Mouse (Mus musculus): Measurements from ENCODE around the gene Cab39.

Cab39 gene

DNA sequence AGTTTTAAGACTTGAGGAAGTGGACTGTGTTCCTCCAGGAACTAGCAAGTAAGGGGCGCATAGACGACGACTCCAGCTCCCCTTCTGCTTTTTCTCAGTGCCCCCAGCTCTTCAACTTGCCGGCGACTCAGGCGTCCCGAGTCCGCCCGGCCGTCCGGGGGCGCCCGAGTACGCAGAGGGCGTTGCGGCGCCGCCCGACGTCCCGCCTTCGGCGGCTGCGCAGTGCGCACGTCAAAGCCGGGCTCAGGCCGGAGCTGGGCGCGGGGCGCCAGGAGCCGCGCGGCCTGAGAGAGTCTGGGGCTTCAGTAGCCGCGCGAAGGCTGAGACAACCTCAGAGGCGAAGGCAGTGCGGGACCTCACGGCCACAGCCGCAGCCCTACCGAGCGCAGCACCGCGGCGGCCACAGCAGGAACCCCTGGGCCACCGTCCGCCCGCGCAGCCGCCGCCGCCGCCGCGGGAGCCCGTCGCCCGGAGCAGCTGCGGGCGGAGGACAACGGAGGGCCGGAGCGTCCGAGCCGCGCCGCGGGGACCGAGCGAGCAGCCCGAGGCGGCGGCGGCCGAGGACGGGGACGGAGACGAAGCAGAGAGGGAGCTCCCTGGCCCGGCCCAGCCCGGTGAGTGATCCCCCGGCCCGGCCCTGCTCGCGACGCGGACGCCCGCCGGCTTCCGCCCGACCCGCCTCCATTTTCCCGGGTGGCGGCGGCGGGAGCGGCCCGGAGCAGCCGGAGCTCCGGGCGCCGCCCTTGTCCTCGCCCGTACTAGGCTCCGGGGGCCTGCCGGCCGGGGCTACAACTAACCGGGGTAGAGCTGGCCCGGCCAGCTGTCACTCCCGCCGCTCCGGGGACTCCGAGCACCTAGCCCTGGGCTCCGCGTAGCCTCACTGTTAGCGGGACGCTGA, at the start of gene Cab39:
Cab39 (plus strand) TSS at position 234 of the 898 bp plus-strand sequence.
- DNase-seq (ENCODE audit: low spot score in 2 of 2) = peak; percentile 78 to 79

DNA sequence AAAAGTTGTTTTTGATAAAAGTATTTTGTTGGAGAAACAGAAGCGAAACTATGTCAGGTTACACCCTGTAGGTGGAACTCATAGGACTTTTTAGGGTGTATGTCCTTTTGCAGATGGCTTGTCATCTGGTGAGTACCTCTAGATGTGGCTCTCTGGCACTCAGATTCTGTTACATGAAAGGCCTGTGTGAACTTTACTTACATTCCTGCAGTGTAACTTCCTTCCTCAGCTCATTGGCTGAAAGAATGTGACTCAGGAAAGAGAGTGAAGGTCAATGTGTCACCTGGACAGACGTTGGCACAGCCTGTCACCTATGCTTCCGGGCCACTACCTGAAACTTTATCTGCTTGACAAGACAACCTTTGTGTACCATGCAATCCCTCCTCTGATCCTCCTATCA, 48.7 kb upstream of the Cab39 start:
- DNase-seq (ENCODE audit: low spot score in 2 of 2) = no peak

DNA sequence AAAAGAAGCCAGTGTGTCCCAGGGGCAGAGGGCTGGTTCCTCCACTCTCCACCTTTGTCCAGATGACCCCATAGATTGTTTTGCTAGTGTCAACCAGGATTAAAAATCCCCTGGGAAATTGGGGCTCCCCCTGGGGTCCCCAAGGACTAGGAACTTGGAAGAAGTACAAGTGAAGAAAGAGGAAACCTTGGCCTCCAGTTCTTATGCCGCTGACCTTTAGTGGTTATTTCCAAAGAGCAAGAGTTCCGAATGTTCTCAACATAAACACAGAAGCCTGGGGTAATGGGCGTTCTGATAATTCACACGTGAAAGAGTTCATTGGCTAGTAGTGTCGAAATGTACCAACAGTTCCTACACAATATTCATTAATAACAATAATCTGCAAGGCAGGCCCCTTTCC, 46.7 kb upstream of the Cab39 start:
- no peak for DNase-seq (ENCODE audit: low spot score in 2 of 2)

DNA sequence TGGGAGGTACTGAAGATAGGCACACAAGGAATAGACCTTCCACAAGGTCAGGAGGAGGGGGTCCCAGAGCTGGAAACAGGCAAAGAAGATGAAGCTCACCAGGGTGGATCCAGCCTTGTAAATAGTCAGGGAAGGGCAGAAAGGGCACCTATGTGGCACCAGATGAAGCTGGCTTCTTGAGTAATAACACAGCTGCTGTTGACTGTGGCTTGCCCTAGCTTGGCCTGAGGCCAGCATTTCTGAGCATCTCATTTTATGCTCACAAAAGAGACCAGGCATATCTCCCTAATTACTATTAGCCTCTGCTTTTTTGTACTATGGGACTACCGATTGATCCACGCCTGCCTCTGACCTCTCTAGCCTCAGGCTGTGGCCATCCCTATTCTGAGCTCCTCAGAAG, 43.4 kb upstream of the Cab39 start:
- DNase-seq (ENCODE audit: low spot score in 2 of 2) = no peak

DNA sequence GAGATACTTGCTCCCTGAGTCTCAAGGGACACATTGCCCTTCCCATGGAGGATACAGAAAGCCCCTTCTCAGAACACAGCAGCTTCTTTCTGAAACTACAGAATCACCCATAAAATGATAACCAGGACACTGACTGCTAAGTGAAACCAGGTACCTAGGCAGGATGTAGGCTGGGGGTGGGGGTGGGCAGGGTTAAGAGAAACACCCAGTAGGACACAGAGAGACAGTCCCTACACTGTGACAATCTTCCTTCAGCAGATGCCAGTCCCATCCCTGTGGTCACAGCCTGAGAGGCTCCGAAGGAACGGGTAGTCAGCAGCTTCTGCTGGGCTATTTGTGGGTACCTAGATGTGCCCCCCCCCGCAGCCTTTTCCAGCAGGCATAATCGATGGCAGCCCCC, 42.6 kb upstream of the Cab39 start:
- no peak for DNase-seq (ENCODE audit: low spot score in 2 of 2)

DNA sequence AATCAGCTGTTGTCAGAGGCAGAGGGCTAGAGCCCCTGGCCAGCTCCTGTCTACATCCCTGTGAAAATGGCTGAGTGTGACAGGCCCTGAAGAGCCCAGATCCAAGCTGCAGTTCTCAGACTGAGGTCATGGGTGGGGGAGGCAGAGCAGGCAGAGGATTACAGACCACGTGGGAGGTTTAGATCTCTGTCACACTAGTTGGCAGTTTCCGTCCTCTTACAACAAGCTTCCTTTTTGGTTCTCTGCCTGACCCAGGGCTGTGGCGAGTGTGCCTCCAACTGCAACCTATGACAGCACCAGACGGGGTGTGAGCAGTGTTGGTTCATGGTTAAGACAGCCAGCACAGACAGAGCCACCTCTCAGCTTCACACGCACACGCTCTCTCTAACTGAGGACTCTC, 41.7 kb upstream of the Cab39 start:
- DNase-seq (ENCODE audit: low spot score in 2 of 2) = peak in 1 of 2 experiments; percentile 10

DNA sequence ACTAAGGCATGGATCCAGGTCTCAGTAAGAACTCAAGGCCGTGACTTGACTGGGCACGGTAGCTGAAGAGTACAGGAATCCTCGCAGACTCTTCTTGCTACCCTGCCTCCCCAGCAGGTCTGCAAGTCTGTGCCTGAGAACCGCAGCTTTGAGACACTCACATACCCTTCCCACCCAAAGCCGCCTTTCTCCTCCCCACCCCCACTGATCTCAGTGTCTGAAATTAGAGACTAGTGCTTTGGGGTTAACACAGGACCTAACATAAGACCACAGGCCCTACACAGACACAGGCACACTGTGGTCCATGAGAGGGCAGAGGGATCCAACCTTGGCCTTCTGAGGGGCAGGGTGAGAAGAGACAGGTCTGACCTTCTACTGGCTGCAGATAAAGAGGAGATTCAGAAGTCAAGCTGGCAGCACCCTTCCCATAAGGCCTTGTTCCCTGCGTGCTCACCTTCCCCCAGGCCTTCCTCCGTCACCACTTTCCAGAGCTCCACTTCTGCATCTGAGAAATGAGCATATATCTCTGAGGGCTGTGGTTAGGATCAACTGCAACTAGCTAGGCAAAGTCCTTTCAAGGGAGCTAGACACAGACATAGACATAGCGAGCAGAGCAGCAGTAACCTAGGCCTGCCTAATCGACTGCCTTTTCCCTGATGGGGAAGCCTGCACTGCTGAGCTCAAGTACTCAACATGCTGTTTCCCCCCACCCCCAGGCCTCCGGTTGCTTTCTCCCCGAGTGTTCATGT, 41.1 kb upstream of the Cab39 start:
- DNase-seq (ENCODE audit: low spot score in 2 of 2) = no peak

DNA sequence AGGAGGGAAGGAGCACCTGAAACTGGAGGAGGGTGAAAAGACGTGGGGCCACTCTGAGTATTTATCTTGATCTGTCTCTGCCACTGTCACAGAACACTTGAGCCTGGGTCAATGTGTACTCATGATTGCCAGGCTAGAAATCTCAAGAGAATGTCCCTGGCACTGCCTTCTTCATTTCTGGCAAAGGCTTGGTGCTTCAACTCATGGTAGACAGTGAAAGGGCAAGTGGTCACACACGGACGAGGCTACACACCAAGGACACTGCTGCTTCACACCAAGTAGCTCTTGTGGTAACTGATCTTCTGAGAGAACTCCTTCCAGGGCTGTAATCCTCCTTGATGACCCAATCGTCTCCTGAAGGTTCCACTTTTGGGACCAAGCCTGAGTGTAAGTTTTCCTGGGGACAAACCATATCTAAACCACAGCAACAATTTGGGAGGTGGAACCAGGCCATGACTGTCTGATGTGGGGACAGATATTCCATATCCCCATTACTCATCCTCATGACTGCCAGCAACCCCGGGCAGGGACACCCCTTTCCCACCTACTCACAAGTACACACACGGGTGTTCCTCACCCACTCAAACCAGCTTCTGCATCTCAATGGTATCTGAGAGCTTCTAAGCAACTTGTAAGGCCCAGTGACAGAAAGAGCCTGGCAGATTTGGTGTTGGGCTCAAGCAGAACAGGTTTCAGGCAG, 35.6 kb upstream of the Cab39 start:
- peak in 1 of 2 experiments; percentile 8 for DNase-seq (ENCODE audit: low spot score in 2 of 2)

DNA sequence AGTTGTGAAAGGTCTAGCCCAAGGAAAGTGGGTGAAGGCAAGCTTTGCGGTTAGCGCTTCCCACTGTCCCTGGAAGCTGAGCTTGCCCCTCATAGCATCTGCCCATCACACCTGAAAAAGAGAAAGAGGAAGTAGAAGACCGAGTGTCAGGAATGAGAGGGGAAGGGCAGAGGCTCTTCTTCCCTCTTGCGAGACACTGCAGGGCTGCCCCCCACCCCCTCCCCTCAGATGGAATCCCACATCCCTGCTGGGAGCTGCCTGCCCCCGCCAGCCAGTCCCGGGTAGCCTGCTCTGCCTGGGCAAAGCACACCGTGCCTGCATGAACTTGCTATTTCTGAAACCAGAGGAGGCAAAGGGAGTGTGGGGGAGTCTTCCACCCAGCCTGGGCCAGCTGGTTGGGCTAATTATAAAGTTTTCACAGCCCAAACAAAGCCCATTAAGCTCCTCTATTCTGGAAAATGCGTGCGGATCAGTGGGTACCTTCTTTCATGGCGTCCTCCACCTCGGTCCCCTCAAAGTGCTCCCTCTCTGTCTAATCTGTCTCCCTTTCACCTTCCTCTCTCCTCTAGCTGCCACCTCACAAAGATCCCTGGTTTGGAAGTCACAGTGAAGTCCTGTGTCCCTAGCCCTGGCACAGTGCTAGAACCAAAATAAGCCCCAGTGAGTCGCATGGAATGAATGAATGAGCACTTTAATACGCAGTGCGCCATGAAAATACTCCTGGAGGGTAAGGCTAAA, 34.8 kb upstream of the Cab39 start:
- peak in 1 of 2 experiments; percentile 20 for DNase-seq (ENCODE audit: low spot score in 2 of 2)

DNA sequence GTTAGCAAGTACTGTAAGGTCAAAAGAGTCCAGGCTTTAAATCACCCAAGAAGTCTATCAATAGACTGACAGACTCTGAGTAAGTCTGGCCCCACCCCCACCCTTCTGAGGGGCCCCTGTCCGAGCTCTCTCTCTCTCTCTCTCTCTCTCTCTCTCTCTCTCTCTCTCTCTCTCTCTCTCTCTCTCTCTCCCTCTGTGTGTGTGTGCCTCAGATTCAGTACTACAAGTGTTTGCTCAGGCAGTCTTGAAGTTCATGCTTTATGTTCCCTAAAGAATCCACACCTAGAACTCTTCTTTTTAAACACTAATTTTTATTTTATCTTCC, 34.3 kb upstream of the Cab39 start:
- DNase-seq (ENCODE audit: low spot score in 2 of 2) = no peak

DNA sequence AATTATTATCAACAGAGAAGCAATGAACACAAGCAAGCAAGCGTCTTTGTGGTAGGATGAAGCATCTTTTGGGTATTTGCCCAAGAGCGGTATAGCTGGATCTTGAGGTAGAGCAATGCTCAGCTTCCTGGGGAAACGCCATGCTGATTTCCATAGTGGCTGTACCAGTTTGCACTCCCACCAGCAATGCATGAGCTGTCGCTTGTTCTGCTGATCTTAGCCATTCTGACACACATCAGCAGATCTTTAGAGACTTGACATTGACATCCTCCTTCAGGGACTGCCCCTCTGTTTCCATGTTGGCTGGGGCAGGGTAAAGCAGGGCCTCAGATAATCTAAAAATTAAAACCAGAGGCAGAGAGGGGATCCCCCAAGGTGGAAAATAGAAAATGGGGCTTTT, 31.6 kb upstream of the Cab39 start:
- no peak for DNase-seq (ENCODE audit: low spot score in 2 of 2)

DNA sequence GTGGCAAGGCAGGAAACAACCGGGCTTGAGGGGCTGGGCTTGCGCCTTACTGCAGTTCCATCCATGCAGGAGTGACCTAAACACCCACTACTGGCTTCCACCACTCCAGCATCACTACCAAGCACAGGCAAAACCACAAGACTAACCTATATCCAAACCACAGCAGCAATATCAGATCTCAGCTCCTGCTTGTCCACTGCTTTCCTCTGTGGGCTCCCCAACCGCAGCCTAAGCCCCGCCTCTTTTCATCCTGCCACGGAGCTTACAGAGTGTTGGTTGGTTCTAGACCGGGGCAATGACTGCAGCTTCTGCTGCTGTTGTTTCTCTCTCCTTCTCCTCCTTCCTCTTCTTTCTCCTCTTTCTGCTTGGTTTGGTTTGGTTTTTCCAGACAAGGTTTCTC, 29.9 kb upstream of the Cab39 start:
- DNase-seq (ENCODE audit: low spot score in 2 of 2) = no peak

DNA sequence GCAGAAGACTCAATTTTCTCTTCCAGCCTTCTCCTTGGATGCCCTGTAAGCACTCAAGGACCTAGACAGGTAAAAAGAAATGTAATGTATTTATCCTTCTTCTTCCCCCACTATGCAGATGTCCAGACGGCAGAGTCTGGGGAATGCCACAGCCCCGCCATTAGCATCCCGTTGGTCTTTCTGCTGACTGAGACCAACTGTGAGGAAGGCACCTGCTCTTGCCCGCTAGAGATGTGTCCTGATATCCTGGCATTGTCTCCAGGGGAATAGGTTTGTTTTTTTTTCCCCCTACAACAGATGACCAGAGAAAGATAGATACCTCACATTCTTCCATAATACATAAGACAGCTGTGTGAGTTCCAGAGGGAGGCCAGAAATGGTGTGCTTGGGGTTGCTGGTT, 28.9 kb upstream of the Cab39 start:
- no peak for DNase-seq (ENCODE audit: low spot score in 2 of 2)

DNA sequence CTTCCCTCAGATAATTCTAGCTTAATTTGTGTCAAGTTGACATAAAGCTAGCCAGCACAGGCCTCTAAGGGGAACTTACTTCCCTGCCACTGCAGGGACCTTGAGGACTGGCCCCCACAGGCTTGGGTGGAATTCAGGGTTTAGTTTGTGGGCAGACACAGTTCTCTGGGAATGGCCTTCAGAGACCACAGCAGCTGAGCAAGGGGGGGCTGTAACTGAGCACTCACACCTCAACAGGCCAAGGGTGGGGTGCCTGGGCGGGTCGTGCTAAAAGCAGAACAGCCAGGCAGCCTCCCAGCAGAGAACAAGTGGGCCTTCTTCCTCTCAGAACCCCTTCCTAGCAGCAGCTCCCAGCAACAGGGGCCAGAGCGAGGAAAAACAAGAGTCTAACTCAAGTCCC, 27.1 kb upstream of the Cab39 start:
- no peak for DNase-seq (ENCODE audit: low spot score in 2 of 2)

DNA sequence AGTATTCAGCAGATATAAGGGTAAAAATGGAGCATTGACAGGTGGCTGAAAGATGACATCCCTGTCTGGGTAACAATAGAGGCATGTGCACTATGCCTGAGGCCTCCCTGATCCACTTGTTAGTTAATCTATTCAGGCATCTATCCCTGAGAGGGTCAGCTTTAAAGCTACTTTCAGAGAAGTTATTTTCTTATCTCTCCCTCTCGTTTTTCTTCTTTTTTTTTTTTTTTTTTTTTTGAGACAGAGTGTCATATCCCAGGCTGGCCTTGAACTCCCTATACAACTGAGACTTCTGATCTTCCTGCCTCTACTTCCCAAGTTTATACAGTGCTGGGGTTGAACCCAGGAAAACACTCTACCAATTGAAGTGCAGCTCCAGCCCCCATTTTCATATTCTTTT, 25.5 kb upstream of the Cab39 start:
- no peak for DNase-seq (ENCODE audit: low spot score in 2 of 2)

DNA sequence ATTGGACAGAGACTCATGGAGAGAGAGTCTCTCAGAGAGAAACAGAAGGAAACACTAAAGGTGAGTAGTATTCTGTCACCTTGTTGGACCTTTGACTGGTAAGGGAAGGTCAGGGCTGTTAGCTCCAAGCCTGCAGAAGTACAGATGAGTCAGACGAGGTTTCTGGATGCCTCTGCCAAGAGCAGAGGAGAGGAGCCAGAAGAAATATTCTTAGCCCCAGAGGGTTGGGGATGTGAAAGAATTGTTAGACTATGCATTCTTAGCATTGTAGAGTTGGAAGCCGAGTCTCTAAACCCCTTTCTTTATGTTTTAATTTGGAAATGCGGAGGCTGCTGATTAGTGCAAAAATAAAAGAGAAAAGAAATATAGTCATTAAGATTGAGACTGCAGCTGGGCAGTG, 21.3 kb upstream of the Cab39 start:
- DNase-seq (ENCODE audit: low spot score in 2 of 2) = no peak

DNA sequence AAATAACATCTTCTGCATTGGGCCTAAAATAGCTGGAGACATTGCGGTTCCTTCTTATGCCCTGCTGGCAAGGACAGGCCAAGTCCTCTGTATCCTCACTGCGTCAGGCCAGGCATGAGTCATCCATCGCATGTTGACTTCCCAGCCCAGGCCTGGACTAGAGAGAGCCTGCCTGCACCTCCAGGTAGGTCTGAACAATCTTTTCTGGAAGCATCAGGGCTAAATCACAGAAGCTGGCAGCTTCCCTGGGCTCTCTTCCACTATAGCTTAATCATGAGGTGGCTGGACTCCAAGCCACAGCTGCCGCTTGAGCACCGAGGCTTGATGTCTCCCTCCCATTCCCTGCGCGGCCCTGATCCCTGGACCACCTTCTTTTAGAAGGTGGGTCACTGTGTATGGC, 18.1 kb upstream of the Cab39 start:
- DNase-seq (ENCODE audit: low spot score in 2 of 2) = no peak

DNA sequence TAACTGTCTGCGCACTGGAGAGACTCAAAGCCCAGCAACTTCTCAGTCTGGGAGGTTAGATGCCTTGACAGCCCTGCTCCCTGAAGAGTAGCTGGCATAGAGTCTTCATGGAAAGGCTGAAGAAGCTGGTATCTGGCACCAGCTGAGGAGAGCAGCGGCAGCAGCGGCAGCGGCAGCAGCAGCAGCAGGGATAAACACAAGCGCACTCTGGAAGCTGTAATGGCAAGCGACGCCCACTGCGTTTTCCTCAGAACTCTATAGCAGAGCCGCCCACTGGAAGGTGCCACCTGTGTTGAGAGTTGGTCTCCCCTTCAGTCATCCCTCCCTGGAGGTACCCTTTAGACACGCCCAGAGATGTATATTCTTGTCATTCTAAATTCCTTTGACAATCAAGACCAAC, 17.1 kb upstream of the Cab39 start:
- no peak for DNase-seq (ENCODE audit: low spot score in 2 of 2)

DNA sequence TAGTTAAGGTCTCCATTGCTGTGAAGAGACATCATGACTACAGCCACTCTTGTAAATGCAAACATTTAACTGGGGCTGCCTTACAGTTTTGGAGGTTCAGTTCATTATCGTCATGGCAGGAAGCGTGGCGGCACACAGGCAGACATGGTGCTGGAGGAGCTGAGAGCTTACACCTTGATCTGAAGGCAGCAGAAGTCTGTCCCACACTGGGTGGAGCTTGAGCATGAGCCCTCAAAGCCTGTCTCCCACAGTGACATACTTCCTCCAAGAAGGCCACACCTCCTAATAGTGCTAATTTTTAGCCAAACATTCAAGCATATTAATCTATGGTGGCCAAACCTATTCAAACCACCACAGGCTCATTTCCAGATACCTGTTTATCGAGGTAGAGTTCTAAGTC, 14.8 kb upstream of the Cab39 start, which contains the start of gene A630001G21Rik:
A630001G21Rik (minus strand) TSS at position 208 of the 400 bp plus-strand sequence.
- DNase-seq (ENCODE audit: low spot score in 2 of 2) = no peak

DNA sequence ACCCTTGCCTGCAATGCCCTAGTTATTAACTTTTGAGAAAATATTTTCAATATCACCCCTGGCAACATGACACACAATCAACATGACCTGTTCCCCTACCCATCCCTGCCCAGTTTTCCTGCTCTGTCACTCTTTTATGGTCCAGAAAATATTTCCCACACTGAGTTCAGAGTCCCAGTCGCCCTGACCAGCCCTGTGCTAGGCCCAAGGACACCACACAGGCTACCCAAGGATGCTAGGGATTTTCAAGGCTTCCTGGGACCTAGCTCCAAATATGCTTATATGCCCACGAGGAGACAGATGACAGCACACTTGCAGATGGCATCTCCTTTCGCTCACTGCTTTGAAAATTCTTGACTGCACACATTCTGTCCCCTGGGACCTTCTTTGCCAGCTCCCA, 14.2 kb upstream of the Cab39 start:
- no peak for DNase-seq (ENCODE audit: low spot score in 2 of 2)

DNA sequence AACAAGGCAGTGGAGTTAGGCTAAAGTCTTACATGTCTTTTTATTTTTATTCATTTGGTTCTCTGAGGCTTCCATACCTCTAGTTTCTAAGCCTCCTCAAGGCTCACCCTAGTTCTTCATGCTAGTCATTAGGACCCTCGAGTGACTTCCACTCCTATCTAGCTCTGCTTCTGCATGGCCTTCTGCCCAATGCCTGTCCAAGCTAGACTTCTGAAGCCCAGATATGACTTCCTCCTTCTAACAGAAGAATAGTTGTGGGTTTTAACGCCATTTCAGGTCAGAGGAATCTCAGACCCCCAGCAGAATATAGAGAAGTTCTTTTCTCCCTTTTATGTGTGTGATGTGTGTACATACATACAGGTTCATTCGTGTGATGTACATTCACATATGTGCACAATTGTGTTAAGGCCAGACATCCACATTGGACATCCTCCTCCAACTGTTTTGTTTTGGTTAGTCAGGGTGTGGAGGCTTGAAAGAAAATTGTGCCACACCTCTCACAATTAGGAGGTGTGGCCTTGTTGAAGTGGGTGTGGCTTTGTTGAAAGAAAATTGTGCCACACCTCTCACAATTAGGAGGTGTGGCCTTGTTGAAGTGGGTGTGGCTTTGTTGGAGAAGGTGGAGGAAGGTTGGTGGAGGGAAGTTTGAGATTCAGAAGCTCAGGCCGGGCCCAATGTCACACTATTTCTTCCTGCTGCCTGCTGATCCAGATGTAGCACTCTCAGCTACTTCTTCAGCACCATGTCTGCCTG, 13.6 kb upstream of the Cab39 start:
- DNase-seq (ENCODE audit: low spot score in 2 of 2) = no peak

All from frontal cortex, postnatal 25 days (tissue).